Mouse (Mus musculus): ENCODE measurements around the gene Slc2a5.

The Slc2a5 gene

GRCm38 (mm10) chr4:150144242-150144641, 25.2 kb downstream of the Slc2a5 start:
- peak; percentile 70 for DNase-seq (ENCODE audit: low spot score)

DNA sequence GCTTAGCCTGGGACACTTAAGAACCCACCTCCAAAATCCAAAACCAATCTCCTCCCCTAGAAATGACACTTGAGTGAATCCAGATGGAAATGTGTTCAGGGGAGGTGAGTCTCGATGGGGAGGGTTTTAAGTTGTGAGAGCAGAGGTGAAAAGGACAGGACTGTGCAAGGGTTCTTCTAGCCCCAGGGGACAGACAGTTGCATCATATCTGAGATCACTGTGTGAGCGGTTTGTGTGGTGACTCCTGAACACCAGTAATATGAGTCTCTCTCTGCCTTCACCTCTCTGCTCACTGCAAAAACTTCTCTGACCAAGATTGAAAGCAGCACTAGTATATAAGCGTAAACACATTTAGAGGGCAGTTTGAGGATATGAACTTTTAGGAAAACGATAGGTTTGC, 27.2 kb downstream of the Slc2a5 start:
- DNase-seq (ENCODE audit: low spot score): no peak

- DNase-seq (ENCODE audit: low spot score): no peak
Measured at GRCm38 (mm10) chr4:150151045-150151444, 32.0 kb downstream of the Slc2a5 start.

GRCm38 (mm10) chr4:150152483-150152882, 33.4 kb downstream of the Slc2a5 start:
- no peak for DNase-seq (ENCODE audit: low spot score)

DNA sequence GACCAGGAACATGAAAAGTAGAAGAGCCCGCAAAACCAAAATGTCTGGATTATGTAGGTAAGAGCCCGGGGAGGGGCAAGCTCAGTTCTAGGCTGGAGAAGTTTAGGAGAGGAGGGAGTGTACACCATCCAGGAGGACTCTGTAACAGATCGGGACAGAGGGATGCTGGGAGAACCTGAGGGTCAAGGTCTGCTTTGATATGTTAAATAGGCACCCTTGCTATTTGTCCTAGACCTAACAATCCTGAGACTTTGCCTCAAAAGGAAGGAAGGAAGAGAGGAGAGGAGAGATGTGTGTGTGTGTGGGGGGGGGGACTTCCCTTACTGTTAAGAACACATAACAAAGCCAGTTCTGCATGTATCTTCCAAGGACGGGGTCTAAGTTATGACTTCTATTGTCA, 36.2 kb downstream of the Slc2a5 start:
- DNase-seq (ENCODE audit: low spot score): no peak

GRCm38 (mm10) chr4:150155731-150156130, 36.6 kb downstream of the Slc2a5 start:
- DNase-seq (ENCODE audit: low spot score): no peak

GRCm38 (mm10) chr4:150157348-150157882, 38.3 kb downstream of the Slc2a5 start:
- no peak for DNase-seq (ENCODE audit: low spot score)

- DNase-seq (ENCODE audit: low spot score): no peak
Measured at GRCm38 (mm10) chr4:150159458-150159857, 40.4 kb downstream of the Slc2a5 start.

- peak; percentile 54 for DNase-seq (ENCODE audit: low spot score)
Measured at GRCm38 (mm10) chr4:150162561-150163169, 43.6 kb downstream of the Slc2a5 start.

GRCm38 (mm10) chr4:150164875-150165274, 45.8 kb downstream of the Slc2a5 start:
- peak; percentile 58 for DNase-seq (ENCODE audit: low spot score)

GRCm38 (mm10) chr4:150168406-150168805, 49.3 kb downstream of the Slc2a5 start:
- no peak for DNase-seq (ENCODE audit: low spot score)

- DNase-seq (ENCODE audit: low spot score): no peak
Measured at GRCm38 (mm10) chr4:150172107-150172506, 53.0 kb downstream of the Slc2a5 start.

GRCm38 (mm10) chr4:150173281-150173680, 54.2 kb downstream of the Slc2a5 start:
- DNase-seq (ENCODE audit: low spot score): no peak

DNA sequence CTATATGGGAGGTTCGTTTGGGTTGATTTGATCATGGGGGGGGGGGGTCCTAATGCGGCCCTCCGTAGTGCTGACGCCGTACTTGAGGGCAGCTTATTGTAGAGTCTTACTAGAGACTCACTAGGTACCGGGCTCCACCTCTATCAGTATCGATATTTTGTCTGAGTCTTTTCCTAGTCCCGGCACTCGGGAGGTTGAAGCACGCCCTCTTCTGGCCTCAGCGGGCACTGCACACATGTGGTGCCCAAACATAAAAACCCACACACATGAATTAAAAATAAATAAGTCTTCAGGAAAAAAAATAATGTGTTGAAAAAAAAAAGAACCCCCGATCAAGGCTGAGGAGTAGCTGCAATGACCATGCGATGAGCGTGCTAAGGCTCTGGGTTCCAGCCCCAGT, 54.9 kb downstream of the Slc2a5 start:
- DNase-seq (ENCODE audit: low spot score): peak; percentile 32

DNA sequence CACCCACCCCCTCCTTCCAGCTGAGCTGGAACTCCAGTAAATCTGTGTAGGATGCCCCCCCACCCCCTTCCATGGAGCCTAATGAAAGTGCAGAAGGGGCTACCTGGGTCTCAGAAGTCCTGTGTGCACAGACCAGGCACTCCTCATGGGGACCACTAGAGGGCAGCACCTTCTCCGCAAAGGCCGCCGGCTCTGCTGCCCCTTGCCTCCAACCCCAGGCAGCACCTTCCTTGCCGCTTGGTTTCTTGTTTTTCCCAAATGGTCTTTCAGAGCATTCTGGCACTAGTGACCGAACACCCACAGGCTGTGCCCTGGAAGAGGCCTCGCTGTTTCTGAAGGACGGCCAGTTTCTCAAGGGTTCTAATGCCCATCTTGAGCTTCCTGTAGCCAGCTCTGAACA, 57.5 kb downstream of the Slc2a5 start:
- peak; percentile 53 for DNase-seq (ENCODE audit: low spot score)

- DNase-seq (ENCODE audit: low spot score): no peak
Measured at GRCm38 (mm10) chr4:150177122-150177521, 58.0 kb downstream of the Slc2a5 start.

DNA sequence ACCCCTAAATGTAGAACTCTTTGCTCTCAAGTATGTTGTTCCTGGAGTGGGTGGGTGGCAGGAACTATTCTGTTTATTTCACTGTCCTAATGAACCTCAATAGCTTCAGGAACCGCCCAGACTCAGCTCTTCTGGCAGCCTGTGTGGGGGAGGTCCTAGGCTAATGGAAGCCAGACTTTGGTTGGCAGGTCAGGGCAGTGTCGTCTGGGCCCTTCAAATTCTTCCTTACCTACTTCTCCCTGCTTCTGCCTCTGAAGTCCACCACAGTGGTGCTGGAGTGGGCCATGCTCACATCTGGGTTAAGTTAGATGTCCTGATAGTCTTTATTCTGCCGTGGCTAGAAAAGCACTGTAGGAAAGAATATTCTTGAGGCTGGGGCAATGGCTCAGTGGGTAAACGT, 59.0 kb downstream of the Slc2a5 start:
- DNase-seq (ENCODE audit: low spot score): no peak

DNA sequence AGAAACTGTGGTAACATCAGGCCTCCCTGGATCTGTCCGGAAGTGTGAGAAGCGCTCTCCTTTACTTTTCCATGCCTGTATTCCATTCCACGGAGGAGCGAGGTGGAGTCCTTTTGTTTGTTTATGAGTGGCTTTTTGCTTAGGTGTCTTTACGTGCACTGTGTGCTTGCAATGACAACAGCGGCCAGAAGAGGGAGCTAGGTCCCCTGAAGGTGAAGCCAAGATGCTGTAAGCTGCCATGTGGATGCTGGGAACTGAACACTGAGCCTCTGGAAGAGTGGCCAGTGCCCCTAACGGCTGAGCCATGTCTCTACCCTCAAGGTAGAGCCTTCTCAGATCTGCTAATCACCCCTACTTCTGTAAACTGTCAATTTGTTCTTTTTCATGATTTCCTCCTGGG, 62.2 kb downstream of the Slc2a5 start:
- peak; percentile 28 for DNase-seq (ENCODE audit: low spot score)

DNA sequence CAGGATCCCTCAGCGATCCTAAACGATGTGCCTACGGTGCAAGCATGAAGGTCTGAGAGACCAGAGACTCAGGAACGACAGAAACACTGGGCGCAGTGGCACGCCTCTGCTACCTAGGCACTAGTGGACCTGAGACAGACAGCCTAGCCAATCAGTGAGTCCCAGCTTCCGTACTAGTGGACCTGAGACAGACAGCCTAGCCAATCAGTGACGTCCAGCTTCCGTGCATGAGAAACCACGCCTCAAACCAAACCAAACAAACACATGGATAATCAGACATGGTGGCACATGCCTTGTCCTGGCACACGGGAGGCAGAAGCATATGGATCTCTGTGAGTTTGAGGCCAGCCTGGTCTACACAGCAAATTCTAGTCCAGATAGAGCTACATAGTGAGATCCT, 69.2 kb downstream of the Slc2a5 start:
- no peak for DNase-seq (ENCODE audit: low spot score)

- no peak for DNase-seq (ENCODE audit: low spot score)
Measured at GRCm38 (mm10) chr4:150192199-150192598, 73.1 kb downstream of the Slc2a5 start.

Data from testis, postnatal 14 days (tissue).